Mouse (Mus musculus): Measurements from ENCODE around the gene Abcc8.

DNA sequence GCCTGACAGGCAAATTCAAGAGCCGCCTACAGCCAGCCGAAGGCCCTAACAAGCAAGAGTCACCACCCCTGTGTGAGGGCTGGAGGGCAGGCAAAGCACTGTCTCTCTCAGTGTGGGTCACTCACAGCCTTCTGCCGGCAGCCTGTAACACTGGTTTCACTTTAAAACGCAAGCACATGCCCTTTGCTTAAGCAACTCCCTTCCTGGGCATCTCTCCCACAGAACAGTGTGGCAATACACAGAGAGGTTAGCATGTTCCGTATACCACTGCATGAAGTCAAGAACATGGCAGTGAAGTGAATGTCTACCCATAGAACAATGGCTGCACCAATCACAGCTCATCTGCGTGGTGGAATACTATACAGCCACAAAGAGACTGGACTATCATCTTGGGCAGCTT, 11.4 kb downstream of the Abcc8 start:
- TF ChIP-seq POLR2A (IDR thresholded peaks at IDR 0.05; ENCODE audit: control insufficient read depth, low read depth, low read length) (no peak), CTCF (IDR thresholded peaks at IDR 0.05; ENCODE audit: control insufficient read depth, insufficient read depth, insufficient replicate concordance, low read depth, low read length) (no peak)

All from testis, adult 2 months (tissue).